Mouse (Mus musculus) heart, postnatal 14 days (tissue): ENCODE measurements around the gene Slc24a2. TPM values are rescaled to one million over a fixed set of nuclear protein-coding genes. Genes with fewer than 3 reads are reported as not detected.

Experiments
- DNase-seq, 2 experiments: peaks; one replicate each; pipeline ENCODE4 v3.0.0; 2021 to 2022
- intact Hi-C: fragments of 180-260 bp; cut with DNase I; formaldehyde crosslinking; loops from one replicate; pipeline ENCODE4 v1.15.1; 2025
- long read RNA-seq, 2 experiments: library from polyadenylated mRNA; stranded (forward); transcript quantifications; one replicate each; pipeline ENCODE4 v2.0.0; 2021
- total RNA-seq, 2 experiments: library from RNA; stranded (reverse); gene quantifications; 2 replicates each; pipeline ENCODE4 v1.2.3; 2021

The Slc24a2 gene
- 1 to 10 TPM; 1.9 to 2.4 TPM for total RNA-seq
- long read RNA-seq, experiment 1, result 0 reads
- long read RNA-seq, experiment 2, partial matches to known transcripts, result 1 of 1 reads
- long read RNA-seq, experiment 2, other reads (novel, unspliced or antisense), result 0 of 1 reads

DNA sequence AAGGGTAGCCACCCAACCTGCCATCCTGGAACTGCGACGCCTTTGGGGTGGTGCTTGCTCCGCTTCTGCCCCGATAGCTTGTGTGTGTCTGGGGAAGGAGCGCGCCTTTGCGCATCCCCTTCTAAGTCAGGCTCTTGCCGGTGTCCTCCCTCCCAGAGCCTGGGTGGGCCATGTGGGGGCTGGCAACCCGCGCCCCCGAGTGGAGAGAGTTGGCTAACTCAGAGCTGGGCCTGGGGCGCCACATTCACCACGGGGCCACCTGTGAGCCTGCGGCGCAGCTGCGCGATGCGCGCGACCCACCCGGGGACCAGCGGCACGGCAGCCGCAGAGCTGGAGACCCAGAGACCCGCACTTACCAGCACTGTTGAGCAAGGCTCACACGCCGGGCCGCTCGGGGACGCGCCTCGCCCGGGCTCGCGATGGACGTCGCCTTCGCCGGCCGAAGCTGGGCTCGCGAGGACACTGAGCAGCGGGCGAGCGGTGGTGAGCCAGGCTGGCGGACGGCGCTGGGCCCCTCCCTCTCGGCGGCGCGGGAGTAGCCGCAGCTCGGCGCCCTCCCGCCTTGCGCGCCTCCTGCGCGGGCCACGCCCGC, at the start of gene Slc24a2:
Gene Slc24a2 (minus strand): TSS at position 518 of the 592 bp plus-strand sequence.
- intact Hi-C loops, result loop anchor here (10.0 kb wide), 1 partner anchor 275 kb away; no protein-coding TSS in a partner anchor
- peak; percentile 66 for DNase-seq

DNA sequence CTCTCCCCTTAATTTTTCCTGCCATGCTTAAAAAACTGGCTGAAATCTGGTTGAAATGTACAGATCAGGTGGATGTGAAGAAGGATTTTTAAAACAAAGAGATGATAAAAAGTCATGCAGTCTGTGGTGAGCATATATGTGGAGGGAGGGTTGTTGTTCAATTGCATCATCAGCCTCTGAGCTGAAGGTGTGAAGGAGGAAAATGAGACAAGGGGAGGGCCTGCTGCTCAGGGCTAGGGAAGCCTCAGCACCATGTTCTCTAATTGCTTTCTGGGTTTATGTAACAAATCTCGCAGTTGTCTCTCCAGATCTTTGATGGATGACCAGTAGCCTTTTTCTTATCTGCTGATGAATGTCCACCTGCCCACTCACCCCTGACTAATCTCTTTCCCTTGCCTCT, 44.5 kb upstream of the Slc24a2 start:
- no peak for DNase-seq
- intact Hi-C loops, result no loop called here

GRCm38 (mm10) chr4:87274276-87274675, 44.0 kb upstream of the Slc24a2 start:
- no peak for DNase-seq
- intact Hi-C loops, result no loop called here

GRCm38 (mm10) chr4:87273476-87273875, 43.2 kb upstream of the Slc24a2 start:
- intact Hi-C loops, result no loop called here

GRCm38 (mm10) chr4:87229224-87229959, 885 bp downstream of the Slc24a2 start:
- DNase-seq, result peak in 1 of 2 experiments; percentile 2
- intact Hi-C loops, result no loop called here

More at GRCm38 (mm10) chr4:87273476-87273875, 43.2 kb upstream of the Slc24a2 start:
- no peak for DNase-seq

DNA sequence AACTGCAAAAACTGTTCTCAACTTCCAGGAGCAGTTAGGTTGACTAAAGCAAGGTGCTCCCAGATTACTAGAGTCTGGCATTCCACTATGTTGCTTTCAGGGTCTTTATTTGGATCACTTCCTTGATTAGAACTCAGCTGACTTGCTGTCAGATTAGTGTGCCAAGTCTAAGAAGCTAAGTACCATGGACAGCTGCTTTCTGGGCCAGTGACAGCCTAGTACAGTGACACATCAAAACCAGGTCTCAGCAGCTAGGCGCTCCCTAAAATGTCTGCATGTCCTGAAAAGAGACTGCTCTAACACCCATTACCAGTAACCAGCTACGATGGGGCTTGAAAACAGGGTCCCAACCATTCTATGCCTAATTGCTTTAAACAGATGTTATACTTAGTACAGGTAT, 8.7 kb downstream of the Slc24a2 start:
- peak; percentile 26 to 60 for DNase-seq
- intact Hi-C loops, result no loop called here

- no peak for DNase-seq
- intact Hi-C loops, result no loop called here
Observed at GRCm38 (mm10) chr4:87218196-87218595, 12.1 kb downstream of the Slc24a2 start.

- DNase-seq, result no peak
Observed at GRCm38 (mm10) chr4:87211344-87211978, 18.8 kb downstream of the Slc24a2 start.

GRCm38 (mm10) chr4:87210533-87210932, 19.7 kb downstream of the Slc24a2 start:
- no peak for DNase-seq
- intact Hi-C loops, result no loop called here

More at GRCm38 (mm10) chr4:87211344-87211978, 18.8 kb downstream of the Slc24a2 start:
- intact Hi-C loops, result no loop called here

DNA sequence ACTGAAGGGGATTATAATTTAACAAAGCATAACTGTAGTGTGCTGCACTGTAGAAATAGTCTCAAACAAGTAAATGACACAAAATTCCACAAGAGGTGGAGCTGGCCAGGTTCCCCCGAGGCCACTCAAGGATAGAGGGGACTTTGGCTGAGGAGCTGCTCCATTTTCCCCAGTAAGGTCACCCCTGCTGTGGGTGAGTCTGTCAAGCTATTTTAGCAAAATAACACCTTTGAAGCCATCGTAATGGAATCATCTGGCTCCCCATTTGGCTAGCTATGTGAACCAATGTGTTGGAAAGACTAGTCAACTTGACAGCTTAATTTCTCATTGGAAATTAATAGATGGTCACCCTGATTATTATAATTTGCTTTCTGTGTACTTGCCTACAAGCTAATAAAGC, 28.2 kb downstream of the Slc24a2 start:
- intact Hi-C loops, result no loop called here

GRCm38 (mm10) chr4:87201229-87201628, 29.0 kb downstream of the Slc24a2 start:
- DNase-seq, result no peak
- intact Hi-C loops, result no loop called here

More for the DNA sequence above, 28.2 kb downstream of the Slc24a2 start:
- no peak for DNase-seq

DNA sequence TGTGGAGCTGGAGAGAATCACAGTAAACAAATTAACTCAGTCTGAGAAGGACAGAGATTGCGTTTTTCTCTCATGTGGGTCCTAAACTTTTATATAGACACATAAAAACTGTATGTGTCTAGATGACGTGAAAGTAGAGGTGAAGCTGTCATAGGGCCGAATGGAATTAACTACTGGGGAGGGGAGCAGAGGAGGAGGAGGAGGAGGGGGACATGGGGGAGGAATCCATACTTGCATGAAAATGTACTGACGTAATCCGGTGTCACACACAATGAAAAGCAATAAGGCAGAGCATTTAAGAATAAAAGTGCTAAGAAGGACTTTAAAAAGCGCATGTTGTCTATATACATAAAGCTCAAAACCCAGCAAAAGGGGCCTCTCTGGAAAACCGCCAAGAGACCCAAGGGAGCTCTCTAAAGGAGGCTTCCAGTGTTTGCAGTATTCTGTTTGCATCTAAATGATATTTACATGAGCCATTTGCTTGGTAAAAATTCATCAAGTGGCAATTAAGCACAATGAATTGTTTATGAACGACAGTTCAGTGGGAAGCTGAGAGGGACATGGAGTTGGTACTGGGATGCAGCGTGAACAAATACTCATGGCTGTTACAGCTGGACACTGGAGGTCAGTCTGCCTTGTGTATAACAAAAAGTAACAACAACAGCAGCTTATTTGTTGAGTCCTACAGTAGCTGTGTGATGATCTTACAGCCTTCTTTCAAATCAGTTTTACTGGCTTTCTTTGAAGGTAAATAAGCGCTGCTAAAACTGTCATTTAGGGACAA, 45.9 kb downstream of the Slc24a2 start:
- intact Hi-C loops, result no loop called here

DNA sequence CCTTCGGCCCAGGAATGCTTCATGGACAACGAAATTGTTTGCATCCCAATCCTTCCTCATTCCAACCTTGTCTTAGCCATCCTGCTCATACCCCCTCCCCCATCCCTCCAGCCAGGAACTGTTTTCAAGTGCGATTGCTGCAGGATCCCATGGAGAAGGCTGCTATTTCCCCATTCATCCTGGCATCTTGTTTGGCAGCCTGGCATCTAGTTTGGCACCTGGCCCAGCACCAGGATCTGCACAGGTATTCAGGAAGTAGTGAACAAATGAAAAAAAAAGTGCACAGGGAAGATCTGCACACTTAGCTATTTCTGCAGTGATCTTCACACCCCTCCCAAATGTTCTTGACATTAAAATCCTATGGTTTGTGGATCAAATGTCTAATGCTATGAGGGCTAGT, 53.2 kb downstream of the Slc24a2 start:
- intact Hi-C loops, result no loop called here
- no peak for DNase-seq

More for the DNA sequence above, 45.9 kb downstream of the Slc24a2 start:
- no peak for DNase-seq

DNA sequence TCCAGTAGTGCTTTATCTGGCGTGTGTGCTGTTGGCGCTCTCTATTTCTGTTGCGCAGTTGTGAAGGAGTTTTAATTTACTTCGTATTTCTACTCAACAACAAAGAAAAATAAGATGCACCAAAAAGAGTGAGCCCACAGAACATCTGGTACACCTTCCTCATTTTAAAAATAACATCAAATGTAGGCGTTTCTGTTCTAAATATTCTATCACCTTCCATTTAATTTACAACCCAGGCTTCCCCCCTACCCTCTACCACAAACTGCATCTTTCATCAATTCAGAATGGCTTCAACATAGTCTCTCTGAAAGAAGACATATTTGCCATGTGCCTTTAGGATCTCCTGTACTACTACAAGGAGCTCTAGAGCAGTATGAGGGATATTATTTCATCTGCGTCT, 66.3 kb downstream of the Slc24a2 start:
- intact Hi-C loops, result no loop called here
- DNase-seq, result no peak

DNA sequence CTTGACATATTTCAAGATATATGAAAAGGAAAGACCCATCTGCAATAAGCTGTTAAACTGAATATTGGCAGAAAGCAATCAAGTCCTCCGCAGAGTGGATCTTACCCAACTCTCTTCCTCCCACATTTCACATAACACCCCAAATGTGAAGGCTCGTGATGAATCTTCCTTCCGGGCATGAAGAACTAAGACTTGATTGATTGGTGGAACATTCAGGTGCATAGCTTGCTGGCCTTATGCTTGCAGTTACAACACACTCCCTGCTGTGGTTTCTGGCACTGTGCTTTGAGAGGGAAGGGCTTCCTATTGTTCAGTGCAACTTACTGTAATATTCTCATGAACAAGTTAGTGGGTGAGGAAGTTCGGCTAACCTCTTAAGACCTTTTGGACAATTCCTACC, 72.2 kb downstream of the Slc24a2 start:
- intact Hi-C loops, result no loop called here
- no peak for DNase-seq

DNA sequence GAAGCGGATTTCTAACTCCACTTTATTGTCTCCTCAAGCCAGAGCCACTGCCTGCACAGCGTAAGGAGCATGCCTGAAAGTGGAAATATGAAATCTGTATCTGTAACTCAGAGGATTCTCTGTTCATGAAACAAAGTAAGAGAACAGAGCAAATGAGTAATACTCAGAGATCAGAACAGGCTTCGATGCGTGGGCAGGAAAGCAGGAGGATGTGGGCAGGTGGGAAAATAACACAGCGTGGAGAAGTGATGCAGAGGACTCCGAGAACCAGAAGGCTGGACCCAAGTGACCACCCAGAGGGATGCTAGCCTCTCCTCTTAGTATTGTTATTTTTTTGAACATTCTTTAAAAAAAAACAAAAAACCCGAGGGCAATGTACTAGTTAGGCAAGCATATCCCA, 78.3 kb downstream of the Slc24a2 start:
- intact Hi-C loops, result no loop called here
- DNase-seq, result no peak

- intact Hi-C loops, result loop anchor here (2.0 kb wide), 1 partner anchor 73 kb away; no protein-coding TSS in a partner anchor
- no peak for DNase-seq
Observed at GRCm38 (mm10) chr4:87149584-87149983, 80.7 kb downstream of the Slc24a2 start.

DNA sequence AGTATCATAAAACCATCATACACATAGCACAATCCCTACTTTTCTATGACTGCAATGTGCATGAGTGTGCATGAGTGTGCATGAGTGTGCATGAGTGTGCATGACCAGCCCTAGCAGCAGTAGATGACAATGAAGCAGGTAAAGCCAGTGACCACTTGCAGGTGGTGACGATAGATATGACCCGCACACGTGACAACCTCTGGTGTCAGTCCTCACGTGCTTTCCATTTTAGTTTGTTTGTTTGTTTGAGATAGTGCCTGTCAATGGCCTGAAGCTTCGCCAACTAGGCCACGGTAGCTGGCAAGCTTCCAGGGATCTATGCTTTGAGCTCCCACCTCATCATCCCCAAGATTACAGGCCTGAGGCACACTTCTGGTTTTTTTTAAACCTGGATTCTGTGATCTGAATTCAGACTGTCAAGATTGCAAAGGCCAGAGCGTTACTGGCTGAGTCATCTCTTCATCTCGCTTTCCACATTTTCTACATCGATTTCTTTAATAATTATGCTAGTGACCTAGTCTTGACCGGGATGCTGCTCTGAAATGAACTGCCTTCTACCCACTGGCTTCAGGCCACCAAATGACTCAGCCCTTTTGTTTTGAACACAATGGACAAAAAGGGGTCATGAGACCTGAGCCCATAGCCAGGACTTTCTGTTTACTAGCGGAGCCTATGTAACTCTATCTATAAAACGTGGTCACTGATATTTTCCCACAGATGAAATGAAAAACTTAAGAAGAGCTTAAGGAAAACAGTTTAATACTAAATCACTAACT, 88.5 kb downstream of the Slc24a2 start:
- intact Hi-C loops, result no loop called here
- peak in 1 of 2 experiments; percentile 34 for DNase-seq

DNA sequence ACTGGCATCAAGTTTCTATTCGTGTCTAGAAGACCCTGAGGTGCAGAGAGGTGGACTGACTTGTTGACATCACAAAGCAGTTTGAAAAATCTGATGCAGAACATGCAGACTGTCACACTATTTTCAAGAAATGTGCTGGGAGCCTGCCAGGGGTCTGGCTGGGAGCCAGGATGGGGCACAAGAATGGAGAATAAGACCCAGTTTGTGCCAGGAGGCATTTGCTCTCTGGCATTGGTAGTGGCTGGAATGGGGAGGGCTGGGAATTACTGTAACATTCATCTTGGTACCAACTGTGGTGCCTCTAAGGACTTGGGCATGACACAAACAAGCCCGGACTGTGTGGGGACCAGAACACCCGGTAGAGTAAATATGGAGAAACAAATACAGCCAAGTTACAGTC, 89.4 kb downstream of the Slc24a2 start:
- DNase-seq, result peak in 1 of 2 experiments; percentile 7
- intact Hi-C loops, result no loop called here

DNA sequence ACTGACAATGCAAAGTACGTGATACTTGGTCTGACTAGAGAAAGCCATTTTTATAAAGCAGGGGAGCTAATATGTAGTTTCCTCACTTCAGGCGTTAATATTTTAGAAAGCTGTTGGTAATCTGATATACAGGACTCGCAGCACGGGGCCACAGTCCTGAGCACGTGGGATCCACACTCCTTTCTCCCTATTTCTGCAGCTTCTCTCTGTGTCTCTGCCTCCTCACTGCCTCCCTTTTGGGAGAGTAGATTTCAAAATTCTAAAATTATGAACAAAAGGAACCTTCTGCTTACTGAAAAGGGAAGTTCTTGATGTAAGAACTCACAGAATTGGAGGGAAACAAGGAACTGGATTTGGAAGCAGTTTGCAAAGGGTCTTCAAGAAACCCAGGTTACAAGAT, 97.8 kb downstream of the Slc24a2 start:
- DNase-seq, result no peak
- intact Hi-C loops, result no loop called here
